Mouse (Mus musculus) gastrocnemius, postnatal 14 days (tissue): Measurements from ENCODE around the gene Sumo3. TPM values are rescaled to one million over a fixed set of nuclear protein-coding genes. Genes with fewer than 3 reads are reported as not detected.

Experiments
- DNase-seq: peaks from one replicate; pipeline ENCODE4 v3.0.0; 2021; ENCODE audit warnings: mixed read lengths
- intact Hi-C: fragments of 180-260 bp; cut with DNase I; formaldehyde crosslinking; loops from one replicate; pipeline ENCODE4 v1.15.1; 2025; ENCODE audit warnings: low total_unique reads
- total RNA-seq, 2 experiments: library from RNA; stranded (reverse); gene quantifications; 2 replicates each; pipeline ENCODE4 v1.2.3; 2021

Sumo3 gene
- total RNA-seq, 2 experiments from 2014 or later = 41.9 to 46.5 TPM

DNA sequence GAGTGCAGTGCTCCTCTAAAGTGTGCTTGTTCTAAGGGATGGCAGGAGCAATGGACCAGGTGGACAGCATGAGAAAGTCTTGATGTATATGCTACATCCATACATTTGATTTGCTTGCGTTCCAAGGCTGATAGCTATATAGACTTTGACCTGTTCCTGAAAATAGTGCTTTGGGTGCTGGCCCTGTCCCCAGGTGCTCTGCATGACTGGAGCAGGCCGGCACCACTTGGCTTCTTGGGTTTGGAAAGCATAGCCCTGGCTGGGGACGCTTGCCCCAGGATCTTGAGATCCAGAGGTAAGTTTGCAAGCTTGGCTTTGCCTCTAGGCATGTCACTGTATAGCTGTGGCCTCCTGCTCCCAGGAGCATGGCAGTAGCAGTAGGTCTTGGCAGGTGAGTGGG is 19.3 kb upstream of the Sumo3 start:
- intact Hi-C loops = no loop called here
- no peak for DNase-seq

- no peak for DNase-seq
- intact Hi-C loops = no loop called here
Observed at GRCm38 (mm10) chr10:77587091-77587775, 18.7 kb upstream of the Sumo3 start.

DNA sequence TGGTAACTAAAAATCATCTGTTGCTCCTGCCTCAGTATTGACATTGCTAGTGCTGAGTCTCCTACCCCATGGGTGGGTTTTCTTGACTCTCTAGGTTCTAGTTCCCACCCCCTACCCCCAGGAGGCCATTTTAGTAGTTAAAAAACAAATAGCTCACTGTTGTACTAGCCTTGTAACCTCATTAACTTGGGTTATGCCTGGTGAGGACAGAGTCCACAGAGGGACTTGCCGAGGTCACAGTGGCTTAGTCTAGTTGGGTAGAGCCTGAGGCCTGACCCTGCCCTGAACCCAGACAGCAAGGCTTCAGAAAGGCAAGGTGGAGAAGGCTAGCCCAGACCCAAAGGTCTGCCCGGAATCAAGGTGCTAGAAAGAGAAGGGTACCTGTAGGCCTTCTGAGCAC is 17.9 kb upstream of the Sumo3 start:
- intact Hi-C loops = no loop called here
- no peak for DNase-seq

DNA sequence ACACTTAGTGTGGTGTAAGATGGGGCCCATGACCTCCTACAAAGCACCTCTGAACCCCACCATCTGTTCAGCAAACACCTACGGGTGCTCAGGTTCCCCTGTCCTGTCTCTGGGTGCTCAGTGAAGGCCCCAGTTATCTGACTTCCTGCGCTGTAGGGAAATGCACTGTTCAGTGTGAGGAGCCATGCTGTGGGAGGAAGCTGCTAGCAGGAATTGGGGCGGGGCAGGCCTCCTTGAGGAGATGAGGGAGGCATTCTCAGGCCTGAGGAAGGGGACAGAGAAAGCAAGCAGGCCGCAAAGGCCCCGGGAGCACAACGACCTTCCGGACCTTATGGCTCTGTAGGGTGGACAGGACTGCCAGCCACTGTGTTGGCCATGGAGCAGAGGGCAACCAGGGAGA is 16.8 kb upstream of the Sumo3 start:
- intact Hi-C loops = no loop called here

DNA sequence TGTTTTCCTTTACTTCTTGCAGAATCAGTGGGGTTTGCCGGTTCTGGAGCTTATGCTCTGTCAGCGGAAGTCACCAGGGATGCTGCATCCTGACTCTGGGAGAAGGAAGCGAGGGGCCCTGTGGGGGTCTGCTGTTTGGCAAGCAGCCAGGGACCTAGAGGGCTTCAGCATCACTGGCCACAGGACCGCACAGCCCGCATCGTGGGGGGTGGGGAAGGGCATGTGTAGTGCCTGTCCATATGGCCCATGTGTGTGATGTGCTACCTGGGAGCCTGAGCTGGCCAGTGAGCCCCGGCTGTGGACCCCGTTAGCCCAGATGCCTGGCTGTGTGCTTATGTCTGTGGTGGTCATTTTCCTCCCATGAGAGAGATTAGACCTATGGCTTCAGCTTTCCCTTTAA is 16.1 kb upstream of the Sumo3 start:
- DNase-seq = no peak
- intact Hi-C loops = no loop called here

More for the DNA sequence above, 16.8 kb upstream of the Sumo3 start:
- no peak for DNase-seq

- intact Hi-C loops = no loop called here
- DNase-seq = peak; percentile 45
Observed at GRCm38 (mm10) chr10:77590812-77591211, 15.1 kb upstream of the Sumo3 start.

DNA sequence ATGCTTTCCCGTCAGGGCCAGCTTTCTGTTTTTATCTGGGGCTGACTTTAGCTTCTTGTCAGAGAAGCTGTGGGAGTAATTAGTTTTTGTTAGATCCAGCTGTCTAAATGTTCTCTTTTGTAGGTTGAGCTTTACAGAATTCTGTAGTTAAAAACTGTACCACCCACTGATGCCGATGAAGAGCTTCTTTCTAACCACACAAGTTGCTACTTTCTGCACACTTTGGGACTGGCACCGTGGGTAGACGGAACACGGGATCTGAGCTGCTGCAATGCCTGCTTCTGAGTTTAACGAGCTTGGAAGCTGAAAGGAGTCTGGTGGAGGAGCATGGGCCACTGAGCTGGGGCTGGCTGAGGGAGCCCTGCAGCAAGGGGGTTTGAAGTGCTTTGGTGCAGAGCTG is 14.4 kb upstream of the Sumo3 start:
- intact Hi-C loops = no loop called here
- no peak for DNase-seq

DNA sequence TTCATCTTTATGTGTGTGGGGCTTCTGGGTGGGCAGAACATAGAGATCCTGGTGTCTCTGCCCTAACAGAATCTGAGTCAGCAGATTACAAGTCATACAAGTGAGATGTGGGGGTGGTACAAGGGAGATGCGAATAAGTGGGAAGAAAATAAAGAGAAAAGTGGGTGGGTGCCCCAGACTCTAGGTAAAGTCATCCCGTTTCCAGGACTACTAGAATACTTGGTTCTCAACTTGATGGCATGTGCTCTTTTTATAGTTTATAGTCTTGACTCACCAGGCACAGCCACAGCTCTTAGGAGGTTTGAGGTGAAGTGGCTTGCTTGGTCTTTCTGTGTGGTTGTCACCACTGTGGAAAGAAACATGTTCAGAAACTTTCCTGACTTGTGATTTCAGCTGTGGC is 9.8 kb upstream of the Sumo3 start:
- intact Hi-C loops = no loop called here
- DNase-seq = no peak

DNA sequence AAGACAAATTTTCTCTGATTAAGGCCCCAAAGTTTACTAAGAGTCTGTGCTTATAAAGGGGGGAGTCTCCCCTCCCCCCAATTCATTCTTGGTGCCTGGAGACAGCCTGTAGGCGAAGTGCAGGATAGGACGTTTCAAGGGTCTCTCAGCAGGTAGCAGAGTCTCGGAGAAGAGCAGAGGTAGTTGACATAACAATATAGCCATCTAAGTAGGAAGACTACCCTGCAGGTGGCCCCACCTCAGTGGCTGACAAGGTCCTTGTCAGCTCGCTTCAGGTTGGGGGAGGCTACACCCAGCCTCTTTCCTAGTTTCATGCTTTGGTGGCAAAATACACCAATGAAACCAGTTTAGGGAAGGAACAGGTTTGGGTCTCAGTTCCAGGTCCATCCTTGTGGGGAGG is 2.9 kb upstream of the Sumo3 start:
- DNase-seq = no peak
- intact Hi-C loops = no loop called here

- intact Hi-C loops = no loop called here
- DNase-seq = no peak
Observed at GRCm38 (mm10) chr10:77604111-77604510, 1.8 kb upstream of the Sumo3 start.

GRCm38 (mm10) chr10:77604958-77605357 is 939 bp upstream of the Sumo3 start:
- no peak for DNase-seq
- intact Hi-C loops = no loop called here

- no peak for DNase-seq
- intact Hi-C loops = no loop called here
Observed at GRCm38 (mm10) chr10:77605368-77605767, 529 bp upstream of the Sumo3 start.

- no peak for DNase-seq
- intact Hi-C loops = no loop called here
Observed at GRCm38 (mm10) chr10:77606855-77607254, 958 bp downstream of the Sumo3 start.

GRCm38 (mm10) chr10:77607441-77607840 is 1.5 kb downstream of the Sumo3 start:
- intact Hi-C loops = no loop called here
- DNase-seq = no peak

GRCm38 (mm10) chr10:77608589-77608988 is 2.7 kb downstream of the Sumo3 start:
- no peak for DNase-seq
- intact Hi-C loops = no loop called here

GRCm38 (mm10) chr10:77610221-77610961 is 4.5 kb downstream of the Sumo3 start:
- no peak for DNase-seq
- intact Hi-C loops = no loop called here

GRCm38 (mm10) chr10:77613409-77613808 is 7.5 kb downstream of the Sumo3 start:
- no peak for DNase-seq
- intact Hi-C loops = no loop called here

DNA sequence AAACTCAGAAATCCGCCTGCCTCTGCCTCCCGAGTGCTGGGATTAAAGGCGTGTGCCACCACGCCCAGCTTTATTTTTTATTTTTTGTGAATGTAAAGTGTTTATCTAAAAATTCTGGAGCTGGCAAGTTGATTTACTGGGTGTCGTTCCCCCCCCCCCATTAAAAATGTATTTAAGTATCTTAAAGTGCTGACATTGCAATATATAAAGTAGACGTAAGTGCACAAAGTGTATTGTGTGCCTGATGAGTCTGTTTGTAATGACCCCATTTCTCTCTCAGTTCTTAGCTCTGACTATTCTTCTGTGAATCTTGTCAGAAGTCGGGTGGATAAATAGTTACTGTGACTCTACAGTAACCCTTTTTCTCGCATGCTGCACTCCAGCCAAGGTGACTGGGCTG is 9.8 kb downstream of the Sumo3 start:
- DNase-seq = no peak
- intact Hi-C loops = no loop called here

DNA sequence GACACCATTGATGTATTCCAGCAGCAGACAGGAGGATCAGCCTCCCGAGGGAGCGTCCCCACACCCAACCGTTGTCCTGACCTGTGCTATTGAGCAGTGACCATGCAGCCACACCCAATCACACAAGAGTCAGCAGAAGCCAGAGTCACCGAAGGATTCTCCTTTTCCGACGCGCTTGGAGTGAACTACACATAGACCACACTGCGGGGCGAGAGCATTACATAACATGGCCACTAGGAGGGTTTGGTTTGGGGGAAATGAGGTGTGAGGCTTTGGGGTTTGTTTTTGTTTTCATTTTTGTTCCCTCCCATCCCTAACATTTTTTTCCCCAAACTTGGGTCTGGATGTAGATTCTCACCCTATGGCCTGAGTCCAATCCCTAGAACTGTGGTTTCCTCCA is 10.3 kb downstream of the Sumo3 start:
- no peak for DNase-seq
- intact Hi-C loops = no loop called here

- intact Hi-C loops = no loop called here
Observed at GRCm38 (mm10) chr10:77616926-77617325, 11.0 kb downstream of the Sumo3 start.

DNA sequence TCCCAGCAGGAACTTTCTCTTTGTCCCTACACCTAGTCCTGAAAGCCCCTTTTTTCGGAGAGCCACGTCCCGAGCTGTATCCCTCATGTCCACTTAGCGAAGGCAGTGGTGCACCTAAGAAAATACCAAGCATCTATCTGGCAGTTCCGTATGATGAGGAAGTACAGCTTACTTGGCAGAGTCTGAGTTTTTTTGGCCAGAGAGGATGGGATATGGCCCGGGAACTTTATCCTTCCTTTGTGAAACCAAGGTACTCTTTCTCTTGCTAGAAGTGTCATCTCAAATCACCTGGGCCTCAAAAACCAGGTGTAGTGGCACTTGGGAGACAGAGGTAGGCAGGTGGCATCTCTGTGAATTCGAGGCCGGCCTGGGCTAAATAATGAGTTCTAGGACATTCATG is 15.6 kb downstream of the Sumo3 start:
- intact Hi-C loops = no loop called here

More at GRCm38 (mm10) chr10:77616926-77617325, 11.0 kb downstream of the Sumo3 start:
- no peak for DNase-seq

More for the DNA sequence above, 15.6 kb downstream of the Sumo3 start:
- DNase-seq = no peak
